Mouse (Mus musculus) cerebellum, adult 2 months (tissue): ENCODE measurements around the gene Myl6.

Experiments
- CTCF ChIP-seq: fragments of 200-500 bp; IDR thresholded peaks from 2 replicates; pipeline ENCODE4 v1.5.1; 2011; ENCODE audit warnings: low read depth, mild to moderate bottlenecking, control low read depth, low read length, moderate library complexity, borderline replicate concordance; ENCODE audit not compliant: insufficient read depth
- POLR2A ChIP-seq: fragments of 200-500 bp; IDR thresholded peaks from 2 replicates; pipeline ENCODE4 v1.6.1; 2011; ENCODE audit warnings: low read length, control low read depth, borderline replicate concordance; ENCODE audit not compliant: insufficient read depth

DNA sequence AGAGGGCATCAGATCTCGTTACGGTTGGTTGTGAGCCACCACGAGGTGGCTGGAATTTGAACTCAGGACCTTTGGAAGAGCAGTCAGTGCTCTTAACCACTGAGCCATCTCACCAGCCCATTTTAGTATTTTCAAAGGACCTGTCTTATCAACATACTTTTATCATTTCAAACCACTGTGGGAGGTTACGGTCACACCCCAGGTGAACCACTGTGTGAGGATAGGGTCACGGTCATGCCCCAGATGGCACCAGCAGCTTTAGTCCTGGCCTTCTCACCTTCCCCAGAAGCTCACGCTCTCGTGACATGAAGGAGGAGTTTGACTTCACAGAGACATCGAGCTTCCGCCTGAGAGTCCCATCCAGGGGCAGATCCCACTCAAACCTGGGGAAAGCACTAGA is 17.2 kb upstream of the Myl6 start:
- TF ChIP-seq CTCF (no peak), POLR2A (no peak)
